Mouse (Mus musculus): ENCODE results near the gene Vpreb1. TPM values are rescaled to one million over a fixed set of nuclear protein-coding genes. Genes with fewer than 3 reads are reported as not detected.

Vpreb1 gene
- 0.39 and 0.67 TPM in 2 replicates for polyA plus RNA-seq (2015; fragmentation: Nextera tagmentation; extraction: Ambion mirVana)

GRCm38 (mm10) chr16:16870617-16871331 is at the start of gene Vpreb1, which contains the start of gene Top3b:
Vpreb1 (minus strand) TSS chr16:16870843.
Top3b (plus strand) TSS chr16:16870736.

GRCm38 (mm10) chr16:16896382-16897055 is 25.9 kb upstream of the Vpreb1 start, which contains the start of gene Ppm1f:
Ppm1f (plus strand) TSS chr16:16896469.

GRCm38 (mm10) chr16:16863978-16864377 is 6.7 kb downstream of the Vpreb1 start, which contains the start of gene Igll1:
Igll1 (minus strand) TSS chr16:16863985.

GRCm38 (mm10) chr16:16828757-16829615 is 41.7 kb downstream of the Vpreb1 start, which contains the start of gene Spag6l:
Spag6l (minus strand) TSS chr16:16829456.

Other genes with a start within 250 kb of the Vpreb1 start
- not detected in 2 replicates for gene Olfr19, start 194.4 kb downstream of the Vpreb1 start, polyA plus RNA-seq (2015; fragmentation: Nextera tagmentation; extraction: Ambion mirVana)
- gene Spag6l, start 41.4 kb downstream of the Vpreb1 start, polyA plus RNA-seq (2015; fragmentation: Nextera tagmentation; extraction: Ambion mirVana) = 0.05 TPM in 1 of 2 replicates, not detected in the other
- not detected in 2 replicates for gene Igll1, start 6.9 kb downstream of the Vpreb1 start, polyA plus RNA-seq (2015; fragmentation: Nextera tagmentation; extraction: Ambion mirVana)
- gene Top3b, start 107 bp downstream of the Vpreb1 start, polyA plus RNA-seq (2015; fragmentation: Nextera tagmentation; extraction: Ambion mirVana) = 28.9 and 29.4 TPM in 2 replicates
- gene Ppm1f, start 25.6 kb upstream of the Vpreb1 start, polyA plus RNA-seq (2015; fragmentation: Nextera tagmentation; extraction: Ambion mirVana) = 10.4 and 10.7 TPM in 2 replicates
- 91.6 and 99.3 TPM in 2 replicates for gene Mapk1, start 112.5 kb upstream of the Vpreb1 start, polyA plus RNA-seq (2015; fragmentation: Nextera tagmentation; extraction: Ambion mirVana)
- gene Ypel1, start 198.9 kb upstream of the Vpreb1 start, polyA plus RNA-seq (2015; fragmentation: Nextera tagmentation; extraction: Ambion mirVana) = 5.3 and 7.5 TPM in 2 replicates
- gene Ppil2, start 240.4 kb upstream of the Vpreb1 start, polyA plus RNA-seq (2015; fragmentation: Nextera tagmentation; extraction: Ambion mirVana) = 51.8 and 53.1 TPM in 2 replicates

All from skeletal muscle tissue, postnatal 0 days (tissue).